Mouse (Mus musculus) megakaryocyte, embryonic 14.5 days (primary cell): Measurements from ENCODE around the gene Prkca.

Source experiments
- FLI1 ChIP-seq: IDR thresholded peaks from 2 replicates; pipeline ENCODE4 v1.6.1; 2012; ENCODE audit warnings: low read length, inconsistent platforms, mixed read lengths
- GATA1 ChIP-seq: IDR thresholded peaks from 3 replicates; pipeline ENCODE4 v1.6.1; 2012; ENCODE audit warnings: mixed read lengths, low read length, inconsistent platforms, borderline replicate concordance

DNA sequence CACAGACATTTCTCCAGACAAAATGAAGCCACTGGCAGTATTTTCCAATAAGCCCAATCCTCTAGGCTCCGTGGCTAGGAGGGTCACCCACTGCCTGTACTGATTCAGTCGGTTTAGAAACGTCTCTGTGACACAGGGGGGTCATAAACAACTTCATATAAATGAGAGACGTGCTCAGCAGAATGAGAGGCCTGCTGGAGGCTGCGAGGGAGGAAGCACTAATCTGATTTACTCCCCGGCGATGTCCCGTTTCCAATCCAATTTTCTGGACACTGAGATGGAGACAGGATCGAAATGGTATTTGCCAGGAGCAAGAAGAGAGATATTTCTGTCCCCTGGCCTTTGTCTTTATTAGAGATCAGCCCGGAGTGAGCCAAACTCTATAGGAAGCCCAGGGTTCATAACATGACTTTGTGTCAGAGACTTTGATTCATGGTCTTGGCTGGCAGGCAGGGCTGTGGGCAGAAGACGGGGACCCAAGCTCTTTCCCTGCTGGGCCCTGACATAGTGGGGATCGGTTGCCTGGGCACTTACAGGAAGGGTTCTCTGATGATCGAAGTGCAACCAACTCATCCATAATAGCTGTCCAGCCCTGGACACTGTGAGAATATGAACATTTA is 120.0 kb downstream of the Prkca start:
- TF ChIP-seq FLI1 = no peak
- no peak for TF ChIP-seq GATA1
